Mouse (Mus musculus) C2C12 (cell line): ENCODE results near the gene Scaf11. TPM values are rescaled to one million over a fixed set of nuclear protein-coding genes. Genes with fewer than 3 reads are reported as not detected.
"Not testable (repeated sequence)": the region's sequence is repeated elsewhere in the genome, so short reads cannot be mapped to it uniquely, and the experiment has no call there.

ENCODE experiments used
- H3K27me3 ChIP-seq: one replicate; pipeline ENCODE4 v1.6.1; 2011; ENCODE audit not compliant: control insufficient read depth, insufficient read depth, insufficient read length
- H3K36me3 ChIP-seq: one replicate; pipeline ENCODE4 v1.6.1; 2011; ENCODE audit not compliant: control insufficient read depth, insufficient read depth
- H3K4me3 ChIP-seq: one replicate; pipeline ENCODE4 v1.5.1; 2011; ENCODE audit warnings: mild to moderate bottlenecking, control low read depth; ENCODE audit not compliant: poor library complexity, insufficient read depth, severe bottlenecking
- H3K79me2 ChIP-seq: one replicate; pipeline ENCODE4 v1.6.1; 2011; ENCODE audit not compliant: control insufficient read depth, insufficient read depth
- H3K79me3 ChIP-seq: one replicate; pipeline ENCODE4 v1.6.1; 2011; ENCODE audit warnings: low read depth, control low read depth
- H3ac ChIP-seq: one replicate; pipeline ENCODE3; 2011; ENCODE audit warnings: low read depth; ENCODE audit not compliant: control insufficient read depth, insufficient read length
- CEBPB ChIP-seq: IDR thresholded peaks from one replicate; pipeline ENCODE4 v1.6.1; 2011; ENCODE audit warnings: low read depth, mild to moderate bottlenecking, control low read depth, moderate library complexity
- CTCF ChIP-seq: IDR thresholded peaks from one replicate; pipeline ENCODE4 v1.5.1; 2011; ENCODE audit not compliant: control insufficient read depth, insufficient read depth, insufficient read length
- FOSL1 ChIP-seq: IDR thresholded peaks from one replicate; pipeline ENCODE4 v1.8.0; 2011; ENCODE audit warnings: mild to moderate bottlenecking, low read length; ENCODE audit not compliant: poor library complexity, insufficient read depth, severe bottlenecking
- MAX ChIP-seq: IDR thresholded peaks from one replicate; pipeline ENCODE4 v1.6.1; 2011; ENCODE audit warnings: mild to moderate bottlenecking, control low read depth
- MYOD1 ChIP-seq: IDR thresholded peaks from one replicate; pipeline ENCODE4 v1.6.1; 2011; ENCODE audit warnings: low read depth; ENCODE audit not compliant: control insufficient read depth, insufficient read length
- MYOG ChIP-seq: IDR thresholded peaks from one replicate; pipeline ENCODE4 v1.6.1; 2011; ENCODE audit not compliant: control insufficient read depth, insufficient read length; ENCODE audit errors: extremely low read depth
- USF1 ChIP-seq: IDR thresholded peaks from one replicate; pipeline ENCODE4 v1.6.1; 2011; ENCODE audit warnings: low read depth, mild to moderate bottlenecking, control low read depth, moderate library complexity
- long read RNA-seq, 2 experiments: library from polyadenylated mRNA; unstranded; transcript quantifications; one replicate each; pipeline ENCODE4 v2.0.0; 2019 to 2020
- polyA plus RNA-seq: library from polyadenylated mRNA; unstranded; fragments of >200 nt; fragmentation: generic; extraction: Trizol; gene quantifications from one replicate; pipeline ENCODE4 v1.2.1, GENCODE M21; 2012; ENCODE audit warnings: missing spikeins

The Scaf11 gene
- 31.5 TPM for polyA plus RNA-seq
- long read RNA-seq, experiment 1, partial matches to known transcripts = 51 of 69 reads
- long read RNA-seq, experiment 1, other reads (novel, unspliced or antisense) = 18 of 69 reads
- long read RNA-seq, experiment 2, full-length matches to known transcripts = 6 of 698 reads
- long read RNA-seq, experiment 2, partial matches to known transcripts = 621 of 698 reads
- long read RNA-seq, experiment 2, other reads (novel, unspliced or antisense) = 71 of 698 reads

DNA sequence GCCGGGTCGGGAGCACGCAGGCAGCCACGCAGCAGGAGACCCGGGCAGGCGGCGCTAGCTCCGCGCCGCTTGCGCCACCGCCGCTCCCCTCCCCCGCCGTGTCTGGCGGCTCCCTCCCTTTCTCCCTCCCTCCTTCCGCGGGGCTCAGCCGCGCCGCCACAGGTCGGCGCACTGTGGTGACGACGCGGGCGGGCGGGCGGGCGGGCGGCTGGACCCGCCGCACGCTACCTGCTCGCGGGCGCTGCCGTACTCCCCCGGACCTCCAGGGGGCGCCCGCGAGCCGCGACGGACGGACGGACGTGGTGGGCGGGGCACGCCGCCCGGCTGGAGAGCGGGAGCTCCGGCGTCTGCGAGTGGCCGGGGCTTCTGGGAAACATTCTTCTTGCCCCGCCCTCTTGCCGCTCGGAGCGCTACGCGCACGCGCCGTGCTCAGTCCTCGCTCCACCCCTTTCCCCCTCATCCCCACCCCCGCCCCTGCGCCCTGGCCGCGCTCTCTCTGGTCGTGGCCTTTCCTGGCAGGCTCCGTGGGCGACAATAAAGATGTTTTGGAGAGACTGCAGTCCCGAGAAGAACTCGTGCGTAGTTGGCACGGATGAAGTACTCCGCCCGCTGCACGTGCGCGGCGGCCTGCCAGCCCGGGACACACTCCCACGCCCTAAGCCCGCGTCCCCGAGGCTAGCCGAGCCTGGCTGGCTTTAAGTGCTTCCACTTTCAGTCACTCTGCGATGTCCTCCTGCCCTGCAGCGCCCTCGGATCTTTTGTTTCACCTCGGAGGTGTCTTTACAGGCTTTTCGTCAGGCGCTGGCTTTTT, at the start of gene Scaf11:
Gene Scaf11, minus strand, starts transcription at position 114 of the 811 bp plus-strand sequence.
- peaks cover 62% of the 10 kb centered on the region for H3K79me2 ChIP-seq
- H3K79me3 ChIP-seq = peaks cover 42% of the 10 kb centered on the region
- TF ChIP-seq CEBPB (peak; percentile 73), FOSL1 (no peak), MYOG (no peak), USF1 (no peak), MYOD1 (no peak), MAX (peak; percentile 63), CTCF (peak; percentile 91)
- H3K36me3 ChIP-seq = peaks cover 29% of the 10 kb centered on the region
- peak within 1 kb of the TSS; percentile 97 for H3ac ChIP-seq
- H3K27me3 ChIP-seq = no peaks in the 10 kb centered on the region
- H3K4me3 ChIP-seq = peak within 1 kb of the TSS; percentile 91

DNA sequence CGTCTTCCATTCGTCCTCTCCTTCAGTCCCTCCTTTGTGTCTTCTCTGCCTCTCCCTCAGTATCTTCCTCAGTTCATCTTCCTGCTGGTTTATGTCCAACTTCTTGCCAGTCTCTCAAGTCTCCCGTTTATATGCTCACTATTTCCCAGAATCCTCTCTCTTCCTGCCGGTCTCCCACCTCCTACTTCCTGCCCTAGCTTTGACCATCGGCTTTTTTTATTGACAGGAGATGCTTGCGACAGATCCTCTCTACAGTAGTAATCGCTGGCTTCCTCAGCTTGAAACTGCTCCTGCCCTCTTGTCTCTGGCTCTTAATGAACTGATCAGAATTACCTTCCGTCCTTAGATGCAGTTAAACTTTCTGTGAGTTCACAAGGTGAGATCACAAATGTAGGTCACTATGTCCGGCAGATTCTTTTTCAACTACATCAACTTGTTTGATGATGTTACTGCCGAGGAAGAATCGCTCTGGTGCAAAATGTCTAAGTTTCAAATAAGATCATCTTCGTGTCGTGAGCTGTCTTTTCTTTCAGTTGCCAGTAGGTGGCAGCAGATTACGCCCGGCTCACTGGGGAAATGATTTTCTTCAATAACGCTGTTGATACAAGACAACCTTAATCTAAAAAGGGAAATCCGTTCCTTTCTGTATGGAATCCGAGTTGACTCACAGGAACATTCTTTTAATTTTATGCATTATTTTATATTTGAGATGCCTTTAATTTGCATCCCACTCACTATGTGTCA, 46.6 kb upstream of the Scaf11 start:
- no peaks in the 10 kb centered on the region for H3K27me3 ChIP-seq
- peak overlapping the region; percentile 16 for H3K4me3 ChIP-seq

DNA sequence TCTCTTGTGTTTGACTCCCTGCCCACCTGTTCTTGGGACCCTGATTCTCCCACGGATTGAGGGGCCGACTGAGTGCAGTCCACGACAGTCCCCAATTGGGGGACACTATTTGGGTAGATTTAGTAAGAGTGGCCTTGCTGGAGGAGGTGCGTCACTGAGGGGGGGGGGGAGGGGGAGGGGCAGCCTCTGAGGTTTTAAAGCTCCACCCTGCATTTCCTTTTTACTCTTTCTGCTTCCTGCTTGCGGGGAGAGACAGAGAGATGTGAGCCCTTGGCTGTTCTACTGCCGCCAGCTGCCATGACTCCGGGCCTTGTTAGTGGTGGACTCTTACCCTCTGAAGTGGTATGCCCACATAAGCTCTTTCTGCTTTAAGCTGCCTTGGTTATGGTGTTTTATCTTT, 37.0 kb upstream of the Scaf11 start:
- TF ChIP-seq CEBPB = no peak
- no peak for TF ChIP-seq FOSL1
- TF ChIP-seq MYOD1 = no peak
- TF ChIP-seq USF1 = no peak
- TF ChIP-seq MYOG = no peak
- TF ChIP-seq MAX = no peak
- TF ChIP-seq CTCF = no peak
- Histone ChIP-seq H3K27me3 (no peaks in the 10 kb centered on the region), H3ac (no peak overlapping the region), H3K4me3 (no peak overlapping the region), H3K36me3 (no peaks in the 10 kb centered on the region), H3K79me3 (no peaks in the 10 kb centered on the region), H3K79me2 (no peaks in the 10 kb centered on the region)

More for the DNA sequence above, 46.6 kb upstream of the Scaf11 start:
- Histone ChIP-seq H3ac (peak overlapping the region; percentile 22), H3K36me3 (no peaks in the 10 kb centered on the region), H3K79me2 (no peaks in the 10 kb centered on the region), H3K79me3 (no peaks in the 10 kb centered on the region)
- TF ChIP-seq USF1 (no peak), CTCF (peak; percentile 67), MYOD1 (no peak)

- H3K4me3 ChIP-seq = no peak overlapping the region
- no peaks in the 10 kb centered on the region for H3K79me2 ChIP-seq
- TF ChIP-seq MAX (no peak), USF1 (no peak), CEBPB (no peak)
- no peaks in the 10 kb centered on the region for H3K79me3 ChIP-seq
- H3ac ChIP-seq = no peak overlapping the region
- H3K36me3 ChIP-seq = no peaks in the 10 kb centered on the region
- no peaks in the 10 kb centered on the region for H3K27me3 ChIP-seq
Observed at GRCm38 (mm10) chr15:96494279-96494678, 33.6 kb upstream of the Scaf11 start.

- H3K27me3 ChIP-seq = no peaks in the 10 kb centered on the region
- no peaks in the 10 kb centered on the region for H3K79me3 ChIP-seq
- no peak overlapping the region for H3K4me3 ChIP-seq
- no peaks in the 10 kb centered on the region for H3K36me3 ChIP-seq
- no peaks in the 10 kb centered on the region for H3K79me2 ChIP-seq
- no peak overlapping the region for H3ac ChIP-seq
- no peak for TF ChIP-seq USF1
- no peak for TF ChIP-seq MYOD1
- no peak for TF ChIP-seq FOSL1
- TF ChIP-seq CEBPB = no peak
- TF ChIP-seq MYOG = no peak
- no peak for TF ChIP-seq MAX
- no peak for TF ChIP-seq CTCF
Observed at GRCm38 (mm10) chr15:96493573-96493972, 32.9 kb upstream of the Scaf11 start.

- H3ac ChIP-seq, H3K36me3 ChIP-seq, H3K79me2 ChIP-seq, H3K79me3 ChIP-seq, H3K27me3 ChIP-seq, H3K4me3 ChIP-seq: not testable (repeated sequence)
Observed at GRCm38 (mm10) chr15:96492919-96493318, 32.3 kb upstream of the Scaf11 start.
